Mouse (Mus musculus): ENCODE measurements around the gene Farp1.

DNA sequence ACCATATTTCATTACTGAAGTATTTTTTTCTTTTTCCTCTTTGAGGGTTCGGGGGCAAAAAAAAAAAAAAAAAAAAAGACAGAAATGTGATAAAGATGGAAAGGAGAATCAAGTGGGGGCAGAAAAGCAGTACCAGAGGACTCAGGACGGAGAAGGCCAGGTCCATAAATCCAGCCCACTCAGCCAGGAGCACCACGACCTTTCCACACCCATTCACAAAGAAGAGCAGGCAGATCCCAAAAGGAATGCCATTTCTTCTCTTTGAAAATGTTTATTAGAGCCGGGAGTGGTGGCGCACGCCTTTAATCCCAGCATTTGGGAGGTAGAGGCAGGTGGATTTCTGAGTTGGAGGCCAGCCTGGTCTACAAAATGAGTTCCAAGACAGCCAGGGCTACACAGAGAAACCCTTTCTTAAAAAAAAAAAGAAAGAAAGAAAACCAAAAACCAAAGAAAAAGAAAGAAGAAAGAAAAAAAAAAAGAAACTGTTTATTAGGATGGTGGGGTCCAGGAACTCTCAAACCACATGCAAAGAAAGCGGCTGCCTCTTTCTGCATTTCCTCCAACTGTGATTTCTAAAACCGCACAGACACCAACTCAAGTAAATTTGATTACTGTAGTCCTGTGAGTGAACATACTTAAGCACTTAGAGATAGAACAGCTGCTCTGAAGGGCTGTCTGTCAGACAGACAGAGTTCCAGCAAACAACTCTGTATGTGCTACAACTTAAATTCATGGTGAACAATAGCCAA is 270.5 kb downstream of the Farp1 start:
- TF ChIP-seq CTCF (IDR thresholded peaks at IDR 0.05; ENCODE audit: low read depth): no peak
- TF ChIP-seq EP300 (IDR thresholded peaks at IDR 0.05; ENCODE audit: low read depth): no peak
